11 mouse cellular contexts compared by ENCODE assay signal in the genomic region with DNA sequence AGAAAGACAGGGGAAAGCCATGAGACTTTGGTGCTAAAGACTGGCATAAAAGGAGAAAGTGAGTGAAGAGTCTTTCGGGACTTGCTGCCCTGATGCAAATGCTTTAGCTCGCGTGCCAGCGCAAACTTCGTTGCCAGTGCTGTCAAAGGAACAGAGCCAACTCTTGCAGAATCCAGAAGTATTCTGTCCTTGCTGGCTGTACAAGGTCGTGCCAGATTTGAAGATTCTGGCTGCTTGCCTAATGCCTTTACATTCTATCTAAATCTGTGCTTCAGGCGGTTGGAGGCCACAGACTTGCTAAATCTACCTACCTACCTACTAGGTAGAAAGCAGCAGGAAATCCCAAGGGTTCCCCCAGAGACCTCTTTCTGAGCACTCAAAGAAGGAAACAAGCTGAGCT. TPM values are rescaled to one million over a fixed set of nuclear protein-coding genes. Genes with fewer than 3 reads are reported as not detected.
DNase-seq lines count a peak whose midpoint lies in the region; ATAC-seq and TF ChIP-seq lines count a peak whose summit lies in the region.
"Had no signal": no experiment of that assay in that cellular context is flagged by ENCODE, and none has a peak within 500 bp of the region (broad histone marks: within the 10 kb centered on the region; RNA-seq: fewer than 3 reads in every experiment).

No protein-coding gene starts in this region.

- H3K4me2 ChIP-seq in neural tube, embryonic 15.5 days, result no peak overlapping the region
- H3K4me2 ChIP-seq: embryonic facial prominence, embryonic 15.5 days had no signal

- H3K27ac ChIP-seq in gastrocnemius, adult 2 months, result peak overlapping the region; percentile 54; the same call in 1 of the 2 replicates
- H3K27ac ChIP-seq in neural tube, embryonic 15.5 days (replicated peaks), result no peak overlapping the region
- H3K27ac ChIP-seq: embryonic facial prominence, embryonic 15.5 days; macrophage had no signal

- intact Hi-C loops in gastrocnemius, adult 2 months (cut with DNase I), result no loop called here

- no peak for TF ChIP-seq CTCF in gastrocnemius, adult 2 months (IDR thresholded peaks at IDR 0.05)

- H3K4me3 ChIP-seq in gastrocnemius, adult 2 months, result no peak overlapping the region
- no peak overlapping the region for H3K4me3 ChIP-seq in neural tube, embryonic 15.5 days (replicated peaks)
- H3K4me3 ChIP-seq: embryonic facial prominence, embryonic 15.5 days had no signal

- H3K4me1 ChIP-seq in neural tube, embryonic 15.5 days, result 0 out of 2 replicates have a peak, but pooled peaks cover 5% of the 10 kb centered on the region

- no peaks in the 10 kb centered on the region for H3K36me3 ChIP-seq in neural tube, embryonic 15.5 days
- H3K36me3 ChIP-seq: embryonic facial prominence, embryonic 15.5 days had no signal

- H3K9ac ChIP-seq in neural tube, embryonic 15.5 days (replicated peaks), result no peak overlapping the region
- H3K9ac ChIP-seq: embryonic facial prominence, embryonic 15.5 days had no signal

- H3K27me3 ChIP-seq in neural tube, embryonic 15.5 days (replicated peaks), result no peaks in the 10 kb centered on the region
- H3K27me3 ChIP-seq: embryonic facial prominence, embryonic 15.5 days had no signal

- no peak for ATAC-seq in neural tube, embryonic 15.5 days (ENCODE audit: low FRiP score)

- H3K9me3 ChIP-seq in neural tube, embryonic 15.5 days (replicated peaks), result no peaks in the 10 kb centered on the region
- H3K9me3 ChIP-seq: embryonic facial prominence, embryonic 15.5 days had no signal

- WGBS in neural tube, embryonic 15.5 days, result 65% methylated on average over 7 of the region's 7 CpGs

- peak; percentile 9 to 16 for DNase-seq in layer of hippocampus, postnatal 14 days (ENCODE audit: low spot score in 2 of 2)
- no peak for DNase-seq in layer of hippocampus, adult 9-11 months
- DNase-seq in adrenal gland, adult 8-10 months, result peak; percentile 78
- DNase-seq in gastrocnemius, adult 2 months, result peak; percentile 59
- peak; percentile 48 to 71 for DNase-seq in kidney, postnatal 25 days
- DNase-seq in left cerebral cortex, adult 11 months (ENCODE audit: low spot score), result no peak
- no peak for DNase-seq in left cerebral cortex, adult 8-10 months (ENCODE audit: low spot score in 2 of 2)
- DNase-seq: right cerebral cortex, postnatal 25 days had no signal

RNA-seq across cellular contexts. Expression of gene Acadl, which starts 8.5 kb away (rescaled TPM):
- 10 to 100 TPM; 33.7 to 34.2 TPM for total RNA-seq in layer of hippocampus, postnatal 14 days (2021)
- 100 to 1,000 TPM; 240 to 411 (median 326) TPM for total RNA-seq in adrenal gland, adult 8-10 months (2022)
- total RNA-seq in gastrocnemius, adult 2 months (2021), result 100 to 1,000 TPM; 186 to 398 TPM
- polyA plus RNA-seq in neural tube, embryonic 15.5 days (2015; fragmentation: Nextera tagmentation; extraction: Ambion mirVana), result 59.4 and 74.9 TPM in 2 replicates
- 10 to 100 TPM; 31.2 to 33.2 (median 32.6) TPM for total RNA-seq in left cerebral cortex, adult 8-10 months (2022)

RNA-seq across cellular contexts. Expression of gene Kansl1l, which starts 54.2 kb away (rescaled TPM):
- total RNA-seq in layer of hippocampus, postnatal 14 days (2021), result 10 to 100 TPM; 14.3 to 15.0 TPM
- 10 to 100 TPM; 15.2 to 28.9 (median 21.7) TPM for total RNA-seq in adrenal gland, adult 8-10 months (2022)
- total RNA-seq in gastrocnemius, adult 2 months (2021), result 10 to 100 TPM; 23.2 to 23.8 TPM
- polyA plus RNA-seq in neural tube, embryonic 15.5 days (2015; fragmentation: Nextera tagmentation; extraction: Ambion mirVana), result 10.9 and 13.1 TPM in 2 replicates
- 10 to 100 TPM; 14.5 to 21.5 (median 18.3) TPM for total RNA-seq in left cerebral cortex, adult 8-10 months (2022)

Comparison
In these comparisons a context has a peak if more than half of its experiments do, and no peak if none do; other contexts are left out.
1. DNase-seq: peak in layer of hippocampus, postnatal 14 days (2 of 2), adrenal gland, adult 8-10 months (single experiment), gastrocnemius, adult 2 months (single experiment) and kidney, postnatal 25 days (2 of 2); none in layer of hippocampus, adult 9-11 months (single experiment), left cerebral cortex, adult 11 months (single experiment) and left cerebral cortex, adult 8-10 months (0 of 2).
2. RNA of gene Acadl, which starts 8.5 kb away (total RNA-seq): 186 to 398 TPM in gastrocnemius, adult 2 months and 240 to 411 TPM in adrenal gland, adult 8-10 months; 33.7 to 34.2 TPM in layer of hippocampus, postnatal 14 days and 31.2 to 33.2 TPM in left cerebral cortex, adult 8-10 months; every median in the first group is over 4 times any median in the second.